Mouse (Mus musculus) lung, adult 2 months (tissue): ENCODE measurements around the gene Unc5cl.

ENCODE experiments used
- CTCF ChIP-seq: fragments of 200-500 bp; IDR thresholded peaks from 2 replicates; pipeline ENCODE4 v1.5.1; 2011; ENCODE audit warnings: mild to moderate bottlenecking, low read length, control low read depth; ENCODE audit not compliant: insufficient read depth
- POLR2A ChIP-seq: fragments of 200-500 bp; IDR thresholded peaks from 2 replicates; pipeline ENCODE4 v1.6.1; 2011; ENCODE audit warnings: low read depth, mild to moderate bottlenecking, control low read depth, low read length, borderline replicate concordance; ENCODE audit errors: extremely low read depth

- TF ChIP-seq POLR2A, result no peak
- TF ChIP-seq CTCF, result no peak
These were observed 7.4 kb downstream of the Unc5cl start for GRCm38 (mm10) chr17:48462096-48462495.
